Mouse (Mus musculus): ENCODE measurements around the gene Vmn1r62. TPM values are rescaled to one million over a fixed set of nuclear protein-coding genes. Genes with fewer than 3 reads are reported as not detected.

Vmn1r62 gene
- total RNA-seq (2023): not detected

DNA sequence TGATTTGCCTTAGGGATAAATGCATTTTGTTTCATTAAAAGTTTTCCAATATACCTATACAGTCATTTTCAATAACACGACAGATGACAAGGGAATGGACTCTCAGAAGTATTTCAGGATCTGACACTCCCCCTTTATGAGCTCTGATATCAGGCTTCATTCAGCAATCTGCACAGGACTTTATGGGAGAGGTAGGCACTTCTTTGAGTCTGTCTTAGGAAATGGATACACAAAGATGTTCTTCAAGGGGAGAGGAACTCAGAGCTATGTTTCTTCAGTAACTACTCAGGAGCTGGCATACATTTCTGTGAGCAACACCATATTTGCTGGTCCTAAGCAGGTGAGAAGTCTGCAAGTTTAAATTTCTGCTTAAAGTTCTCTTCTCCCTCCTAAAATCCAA is at the start of gene Vmn1r62:
TSS of gene Vmn1r62 (plus strand) at position 301 of the 400 bp plus-strand sequence.

Other genes with a start within 250 kb of the Vmn1r62 start
- gene Vmn1r59, start 216.9 kb upstream of the Vmn1r62 start, total RNA-seq (2023): not detected
- not detected for gene Vmn2r28, start 179.7 kb upstream of the Vmn1r62 start, total RNA-seq (2023)
- gene Vmn1r60, start 126.3 kb upstream of the Vmn1r62 start, total RNA-seq (2023): not detected
- not detected for gene Vmn1r61, start 60.3 kb upstream of the Vmn1r62 start, total RNA-seq (2023)
- gene Vmn1r63, start 131.8 kb downstream of the Vmn1r62 start, total RNA-seq (2023): not detected
- not detected for gene Vmn1r64, start 210.9 kb downstream of the Vmn1r62 start, total RNA-seq (2023)

Data from B cell, adult 67 days (primary cell).